Mouse (Mus musculus) neural tube, embryonic 13.5 days (tissue): Measurements from ENCODE around the gene Nwd1. TPM values are rescaled to one million over a fixed set of nuclear protein-coding genes. Genes with fewer than 3 reads are reported as not detected.
A peak's percentile ranks its signal among the peaks of the same experiment; 100 is the strongest.

Source experiments
- ATAC-seq: fragments of 200-750 bp; cut with Nextera tagmentation; 2 replicates; pipeline ENCODE4 v1.8.0; 2017; ENCODE audit warnings: low read depth, mild to moderate bottlenecking, moderate TSS enrichment, moderate library complexity
- H3K27ac ChIP-seq: fragments of 300-500 bp; sonication (generic); replicated peaks from 2 replicates; pipeline ENCODE4 v1.5.1; 2015; ENCODE audit warnings: moderate library complexity, mild to moderate bottlenecking, inconsistent platforms
- H3K27me3 ChIP-seq: fragments of 300-500 bp; sonication (generic); 2 replicates; pipeline ENCODE4 v1.6.1; 2015; ENCODE audit warnings: mild to moderate bottlenecking, inconsistent platforms
- H3K36me3 ChIP-seq: fragments of 300-500 bp; sonication (generic); 2 replicates; pipeline ENCODE4 v1.6.1; 2015; ENCODE audit warnings: mild to moderate bottlenecking, inconsistent platforms
- H3K4me1 ChIP-seq: fragments of 300-500 bp; sonication (generic); replicated peaks from 2 replicates; pipeline ENCODE4 v1.6.1; 2015; ENCODE audit warnings: inconsistent platforms
- H3K4me2 ChIP-seq: fragments of 300-500 bp; sonication (generic); 2 replicates; pipeline ENCODE4 v1.6.1; 2015; ENCODE audit warnings: inconsistent platforms, mild to moderate bottlenecking, moderate library complexity
- H3K4me3 ChIP-seq: fragments of 300-500 bp; sonication (generic); 2 replicates; pipeline ENCODE4 v1.5.1; 2015; ENCODE audit warnings: mild to moderate bottlenecking, inconsistent platforms
- H3K9ac ChIP-seq: fragments of 300-500 bp; sonication (generic); 2 replicates; pipeline ENCODE4 v1.6.1; 2015; ENCODE audit warnings: moderate library complexity, mild to moderate bottlenecking, inconsistent platforms
- H3K9me3 ChIP-seq: fragments of 300-500 bp; sonication (generic); 2 replicates; pipeline ENCODE4 v1.6.1; 2016; ENCODE audit warnings: inconsistent platforms
- WGBS: fragments of 180-500 bp; shearing (Covaris S2); methylation state at CpG from one replicate; pipeline ENCODE4 v1.1.7; 2015; 5-methylcytosine and 5-hydroxymethylcytosine counted together
- polyA plus RNA-seq: library from polyadenylated mRNA; unstranded; fragments of >200 nt; fragmentation: Nextera tagmentation; extraction: Ambion mirVana; gene quantifications from 2 replicates; pipeline ENCODE4 v1.2.1, GENCODE M21; 2015

Gene Nwd1
- polyA plus RNA-seq, 1 experiment from 2014 or later = 1.1 TPM

GRCm38 (mm10) chr8:72722769-72723650 lies 76.5 kb downstream of the Nwd1 start, which contains the start of gene Sin3b:
Sin3b (plus strand) TSS chr8:72723285.
- no peaks in the 10 kb centered on the region for H3K27me3 ChIP-seq
- H3K27ac ChIP-seq = 0 out of 2 replicates have a peak within 1 kb of the TSS, but pooled peaks have one; percentile 57
- H3K4me3 ChIP-seq = peak within 1 kb of the TSS; percentile 85
- peak within 1 kb of the TSS; percentile 87 for H3K9ac ChIP-seq
- H3K4me2 ChIP-seq = peak within 1 kb of the TSS; percentile 82
- peak; percentile 98 for ATAC-seq
- H3K9me3 ChIP-seq = no peaks in the 10 kb centered on the region
- WGBS = 13% methylated on average over 56 of the region's 56 CpGs
- peaks cover 17% of the 10 kb centered on the region for H3K4me1 ChIP-seq
- peaks cover 35% of the 10 kb centered on the region for H3K36me3 ChIP-seq

DNA sequence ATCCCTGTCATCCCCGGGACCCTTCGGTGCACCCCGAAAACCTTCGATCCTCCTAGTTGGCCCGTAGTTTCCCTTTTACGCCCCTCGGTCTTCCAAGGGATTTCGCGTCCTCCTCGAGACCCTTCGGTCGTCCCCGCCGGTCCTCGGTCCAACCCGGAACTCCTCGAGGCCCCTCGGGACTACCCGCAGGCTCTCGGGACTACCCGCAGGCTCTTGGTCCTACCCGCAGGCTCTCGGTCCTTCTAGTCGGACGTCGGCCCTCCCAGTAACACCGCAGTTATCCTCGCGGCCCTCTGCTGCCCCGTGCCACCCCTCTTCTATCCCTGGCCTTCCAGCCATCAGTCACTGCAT lies 77.1 kb downstream of the Nwd1 start:
- peak overlapping the region; percentile 87 for H3K9ac ChIP-seq
- peak overlapping the region; percentile 85 for H3K4me3 ChIP-seq
- 0 out of 2 replicates have a peak overlapping the region, but pooled peaks have one; percentile 57 for H3K27ac ChIP-seq
- ATAC-seq = peak; percentile 59
- no peaks in the 10 kb centered on the region for H3K9me3 ChIP-seq
- H3K4me1 ChIP-seq = peaks cover 23% of the 10 kb centered on the region
- peak overlapping the region; percentile 82 for H3K4me2 ChIP-seq
- peaks cover 41% of the 10 kb centered on the region for H3K36me3 ChIP-seq
- no peaks in the 10 kb centered on the region for H3K27me3 ChIP-seq
- under 1% methylated on average over 30 of the region's 30 CpGs for WGBS

- no peak overlapping the region for H3K9ac ChIP-seq
- H3K36me3 ChIP-seq = peaks cover 90% of the 10 kb centered on the region
- H3K4me3 ChIP-seq = no peak overlapping the region
- peak; percentile 64; the same call in 1 of the 2 replicates for ATAC-seq
- peaks cover 29% of the 10 kb centered on the region for H3K4me1 ChIP-seq
- H3K27ac ChIP-seq = no peak overlapping the region
- no peaks in the 10 kb centered on the region for H3K9me3 ChIP-seq
- H3K27me3 ChIP-seq = no peaks in the 10 kb centered on the region
- H3K4me2 ChIP-seq = no peak overlapping the region
- WGBS = 86% methylated on average over 1 of the region's 1 CpGs
Measured at GRCm38 (mm10) chr8:72728636-72729035, 82.1 kb downstream of the Nwd1 start.

GRCm38 (mm10) chr8:72735001-72735400 lies 88.5 kb downstream of the Nwd1 start:
- 86% methylated on average over 5 of the region's 5 CpGs for WGBS
- Histone ChIP-seq H3K36me3 (peaks cover 100% of the 10 kb centered on the region), H3K9me3 (no peaks in the 10 kb centered on the region), H3K9ac (no peak overlapping the region), H3K4me3 (no peak overlapping the region), H3K4me1 (no peaks in the 10 kb centered on the region), H3K27ac (no peak overlapping the region), H3K27me3 (no peaks in the 10 kb centered on the region), H3K4me2 (no peak overlapping the region)
- ATAC-seq = no peak

DNA sequence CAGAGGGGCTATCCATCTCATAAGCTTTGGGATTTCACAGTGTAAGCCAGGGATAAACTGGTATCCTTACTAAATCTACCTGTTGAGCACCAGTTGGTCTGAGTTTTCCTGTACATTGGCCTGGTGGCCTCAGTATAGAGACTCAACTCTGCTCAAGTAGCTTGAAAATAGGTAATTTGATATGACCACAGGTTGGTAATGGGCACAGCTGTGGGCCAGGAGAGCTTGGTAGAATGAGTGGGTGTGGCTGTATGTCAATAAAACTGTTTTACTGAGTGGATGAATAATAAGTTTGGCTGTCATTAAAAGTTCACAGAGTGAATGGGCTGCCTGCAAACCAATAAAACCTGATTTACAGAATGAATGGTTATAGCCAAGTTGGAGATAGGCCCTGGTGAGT lies 90.4 kb downstream of the Nwd1 start:
- no peak for ATAC-seq
- H3K4me3 ChIP-seq = no peak overlapping the region
- H3K27ac ChIP-seq = no peak overlapping the region
- no peaks in the 10 kb centered on the region for H3K27me3 ChIP-seq
- H3K36me3 ChIP-seq = peaks cover 99% of the 10 kb centered on the region
- no peak overlapping the region for H3K4me2 ChIP-seq
- H3K9ac ChIP-seq = no peak overlapping the region
- no peaks in the 10 kb centered on the region for H3K9me3 ChIP-seq
- no peaks in the 10 kb centered on the region for H3K4me1 ChIP-seq

GRCm38 (mm10) chr8:72746061-72746460 lies 99.5 kb downstream of the Nwd1 start:
- Histone ChIP-seq H3K4me1 (no peaks in the 10 kb centered on the region), H3K4me2 (no peak overlapping the region), H3K4me3 (no peak overlapping the region), H3K36me3 (peaks cover 100% of the 10 kb centered on the region), H3K27me3 (no peaks in the 10 kb centered on the region), H3K9me3 (no peaks in the 10 kb centered on the region), H3K9ac (no peak overlapping the region), H3K27ac (no peak overlapping the region)
- 46% methylated on average over 5 of the region's 5 CpGs for WGBS
- no peak; the same call in 1 of the 2 replicates for ATAC-seq

GRCm38 (mm10) chr8:72749846-72750245 lies 103.3 kb downstream of the Nwd1 start:
- Histone ChIP-seq H3K36me3 (peaks cover 98% of the 10 kb centered on the region), H3K4me1 (no peaks in the 10 kb centered on the region), H3K9me3 (no peaks in the 10 kb centered on the region), H3K9ac (no peak overlapping the region), H3K27ac (no peak overlapping the region), H3K4me2 (no peak overlapping the region), H3K27me3 (no peaks in the 10 kb centered on the region), H3K4me3 (no peak overlapping the region)
- WGBS = 94% methylated on average over 26 of the region's 26 CpGs
- ATAC-seq = no peak

DNA sequence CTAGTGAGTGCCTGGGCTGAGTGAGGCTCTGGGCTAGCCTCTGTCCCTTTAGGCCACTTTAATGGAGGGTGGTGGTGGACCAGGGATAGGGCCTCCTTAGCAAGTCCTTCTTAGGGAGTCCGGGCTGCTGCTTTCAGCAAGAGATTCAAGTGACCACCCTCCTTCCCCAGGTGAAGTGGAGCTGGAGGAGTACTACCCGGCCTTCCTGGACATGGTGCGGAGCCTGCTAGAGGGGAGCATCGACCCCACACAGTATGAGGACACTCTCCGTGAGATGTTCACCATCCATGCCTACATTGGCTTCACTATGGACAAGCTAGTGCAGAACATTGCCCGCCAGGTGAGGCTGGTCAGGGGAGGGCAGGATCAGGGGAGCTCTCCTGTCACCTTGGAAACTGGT lies 103.8 kb downstream of the Nwd1 start:
- WGBS = 96% methylated on average over 6 of the region's 6 CpGs
- no peak overlapping the region for H3K4me2 ChIP-seq
- H3K36me3 ChIP-seq = peaks cover 96% of the 10 kb centered on the region
- H3K27ac ChIP-seq = no peak overlapping the region
- H3K9ac ChIP-seq = no peak overlapping the region
- no peak for ATAC-seq
- H3K4me1 ChIP-seq = no peaks in the 10 kb centered on the region
- H3K27me3 ChIP-seq = no peaks in the 10 kb centered on the region
- H3K9me3 ChIP-seq = no peaks in the 10 kb centered on the region
- H3K4me3 ChIP-seq = no peak overlapping the region

DNA sequence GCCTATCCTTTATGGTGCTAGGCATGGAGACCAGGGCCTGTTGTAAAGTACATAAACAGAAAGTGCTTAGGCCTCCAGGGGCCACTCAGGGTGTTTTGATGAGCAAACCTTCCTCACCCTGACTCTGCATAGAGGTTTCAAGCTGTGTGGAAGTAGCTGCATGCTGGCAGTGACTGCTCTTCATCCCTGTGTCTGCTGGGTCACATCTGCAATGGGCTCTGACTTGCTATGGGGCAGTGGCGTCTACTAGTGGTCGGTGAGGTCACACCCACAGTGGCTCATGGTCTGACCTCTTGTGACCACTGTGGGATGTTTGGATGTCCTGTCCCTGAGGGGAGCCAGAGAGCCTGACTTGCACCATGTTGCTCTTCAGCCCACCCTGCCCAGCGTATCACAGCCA lies 104.6 kb downstream of the Nwd1 start:
- WGBS = 83% methylated on average over 3 of the region's 3 CpGs
- H3K27me3 ChIP-seq = no peaks in the 10 kb centered on the region
- H3K4me3 ChIP-seq = no peak overlapping the region
- H3K36me3 ChIP-seq = peaks cover 96% of the 10 kb centered on the region
- no peaks in the 10 kb centered on the region for H3K9me3 ChIP-seq
- ATAC-seq = no peak
- H3K9ac ChIP-seq = no peak overlapping the region
- H3K4me1 ChIP-seq = no peaks in the 10 kb centered on the region
- no peak overlapping the region for H3K27ac ChIP-seq
- no peak overlapping the region for H3K4me2 ChIP-seq

DNA sequence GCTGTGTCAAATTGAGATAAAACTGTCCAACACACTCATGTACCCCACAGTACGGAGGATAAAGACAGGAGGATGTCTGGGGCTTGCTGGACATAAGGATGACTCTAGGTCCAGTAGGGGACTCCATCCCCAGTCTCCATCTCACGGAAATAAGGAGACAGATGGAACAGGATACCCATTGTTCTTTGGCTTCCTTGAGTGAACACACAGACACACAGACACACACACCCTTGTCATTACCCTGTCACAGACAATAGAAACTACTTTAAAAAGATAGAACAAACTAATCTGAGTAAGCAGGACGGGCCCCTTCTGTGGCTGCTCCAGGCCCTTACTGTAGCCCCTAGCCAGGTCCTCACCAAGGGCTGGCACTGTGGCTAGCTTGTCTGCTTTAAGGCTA lies 105.8 kb downstream of the Nwd1 start:
- no peaks in the 10 kb centered on the region for H3K4me1 ChIP-seq
- no peak overlapping the region for H3K4me2 ChIP-seq
- no peaks in the 10 kb centered on the region for H3K9me3 ChIP-seq
- peaks cover 96% of the 10 kb centered on the region for H3K36me3 ChIP-seq
- WGBS = 79% methylated on average over 3 of the region's 3 CpGs
- H3K9ac ChIP-seq = no peak overlapping the region
- ATAC-seq = no peak
- no peak overlapping the region for H3K27ac ChIP-seq
- H3K4me3 ChIP-seq = no peak overlapping the region
- no peaks in the 10 kb centered on the region for H3K27me3 ChIP-seq

- Histone ChIP-seq H3K9ac (no peak overlapping the region), H3K27me3 (no peaks in the 10 kb centered on the region), H3K36me3 (peaks cover 96% of the 10 kb centered on the region), H3K4me2 (no peak overlapping the region), H3K4me3 (no peak overlapping the region), H3K27ac (no peak overlapping the region), H3K9me3 (no peaks in the 10 kb centered on the region), H3K4me1 (no peaks in the 10 kb centered on the region)
- no peak for ATAC-seq
- 96% methylated on average over 9 of the region's 9 CpGs for WGBS
Measured at GRCm38 (mm10) chr8:72753165-72753564, 106.7 kb downstream of the Nwd1 start.

GRCm38 (mm10) chr8:72753781-72754180 lies 107.3 kb downstream of the Nwd1 start:
- Histone ChIP-seq H3K9ac (no peak overlapping the region), H3K27ac (no peak overlapping the region), H3K27me3 (no peaks in the 10 kb centered on the region), H3K4me2 (no peak overlapping the region), H3K36me3 (peaks cover 96% of the 10 kb centered on the region), H3K9me3 (no peaks in the 10 kb centered on the region), H3K4me1 (no peaks in the 10 kb centered on the region), H3K4me3 (no peak overlapping the region)
- WGBS = 98% methylated on average over 2 of the region's 2 CpGs
- no peak for ATAC-seq

DNA sequence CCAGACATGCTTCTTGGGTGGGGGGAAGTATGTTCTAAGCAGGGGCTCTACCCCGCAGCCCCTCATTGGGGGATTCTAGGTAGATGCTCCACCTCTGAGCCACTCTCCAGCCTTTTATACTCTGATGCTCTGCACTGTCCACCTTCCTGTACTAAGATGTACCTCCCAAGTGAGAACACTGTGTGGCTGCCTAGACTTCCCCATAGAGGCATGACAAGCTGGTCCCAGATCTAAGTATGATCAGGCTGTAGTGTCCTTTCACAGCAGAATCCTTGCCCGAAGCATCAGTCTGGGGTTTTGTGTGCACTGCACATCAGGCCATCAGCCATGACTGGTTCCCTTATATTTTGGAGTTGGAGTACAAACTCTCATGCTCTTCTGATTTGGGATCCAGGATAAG lies 109.5 kb downstream of the Nwd1 start:
- H3K4me2 ChIP-seq = no peak overlapping the region
- H3K4me1 ChIP-seq = no peaks in the 10 kb centered on the region
- no peak overlapping the region for H3K27ac ChIP-seq
- no peak for ATAC-seq
- 95% methylated on average over 2 of the region's 2 CpGs for WGBS
- no peaks in the 10 kb centered on the region for H3K27me3 ChIP-seq
- H3K36me3 ChIP-seq = peaks cover 84% of the 10 kb centered on the region
- H3K9me3 ChIP-seq = no peaks in the 10 kb centered on the region
- no peak overlapping the region for H3K9ac ChIP-seq
- no peak overlapping the region for H3K4me3 ChIP-seq
